Mouse (Mus musculus) heart, adult 11 months (tissue): Measurements from ENCODE around the gene Lrrc29.

ENCODE experiments used
- DNase-seq: peaks from one replicate; pipeline ENCODE4 v3.0.0; 2022

The Lrrc29 gene

DNA sequence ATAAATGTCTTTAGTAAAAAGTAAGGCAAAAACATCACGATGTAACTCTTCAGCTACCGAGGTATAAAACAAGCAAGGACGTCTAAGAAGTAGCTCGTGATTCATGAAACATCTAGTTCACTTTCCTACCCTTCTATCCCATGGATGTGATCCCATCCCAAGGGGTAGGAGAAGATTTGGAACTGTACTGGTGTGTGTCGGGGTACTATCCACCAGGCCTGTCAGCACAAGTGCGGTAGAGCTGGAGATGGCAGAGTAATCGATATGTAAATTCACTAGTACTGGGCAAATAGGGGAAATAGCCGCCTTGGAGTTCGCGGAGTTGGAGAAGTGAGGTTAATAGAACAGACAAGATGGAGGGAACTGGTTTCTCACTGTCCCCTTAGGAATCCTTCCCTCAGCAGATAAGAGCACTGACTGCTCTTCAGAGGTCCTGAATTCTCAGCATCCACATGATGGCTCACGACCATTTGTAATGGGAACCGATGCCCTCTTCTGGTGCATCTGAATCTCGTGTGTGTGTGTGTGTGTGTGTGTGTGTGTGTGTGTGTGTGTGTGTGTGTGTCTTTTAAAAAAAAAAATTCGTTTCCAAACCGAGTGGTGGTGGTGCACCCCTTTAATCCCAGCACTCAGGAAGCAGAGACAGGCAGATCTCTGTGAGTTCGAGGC lies 62.7 kb downstream of the Lrrc29 start:
- DNase-seq, result peak; percentile 88
